Comparison of ENCODE assay signal across 8 mouse cellular contexts in the genomic region with DNA sequence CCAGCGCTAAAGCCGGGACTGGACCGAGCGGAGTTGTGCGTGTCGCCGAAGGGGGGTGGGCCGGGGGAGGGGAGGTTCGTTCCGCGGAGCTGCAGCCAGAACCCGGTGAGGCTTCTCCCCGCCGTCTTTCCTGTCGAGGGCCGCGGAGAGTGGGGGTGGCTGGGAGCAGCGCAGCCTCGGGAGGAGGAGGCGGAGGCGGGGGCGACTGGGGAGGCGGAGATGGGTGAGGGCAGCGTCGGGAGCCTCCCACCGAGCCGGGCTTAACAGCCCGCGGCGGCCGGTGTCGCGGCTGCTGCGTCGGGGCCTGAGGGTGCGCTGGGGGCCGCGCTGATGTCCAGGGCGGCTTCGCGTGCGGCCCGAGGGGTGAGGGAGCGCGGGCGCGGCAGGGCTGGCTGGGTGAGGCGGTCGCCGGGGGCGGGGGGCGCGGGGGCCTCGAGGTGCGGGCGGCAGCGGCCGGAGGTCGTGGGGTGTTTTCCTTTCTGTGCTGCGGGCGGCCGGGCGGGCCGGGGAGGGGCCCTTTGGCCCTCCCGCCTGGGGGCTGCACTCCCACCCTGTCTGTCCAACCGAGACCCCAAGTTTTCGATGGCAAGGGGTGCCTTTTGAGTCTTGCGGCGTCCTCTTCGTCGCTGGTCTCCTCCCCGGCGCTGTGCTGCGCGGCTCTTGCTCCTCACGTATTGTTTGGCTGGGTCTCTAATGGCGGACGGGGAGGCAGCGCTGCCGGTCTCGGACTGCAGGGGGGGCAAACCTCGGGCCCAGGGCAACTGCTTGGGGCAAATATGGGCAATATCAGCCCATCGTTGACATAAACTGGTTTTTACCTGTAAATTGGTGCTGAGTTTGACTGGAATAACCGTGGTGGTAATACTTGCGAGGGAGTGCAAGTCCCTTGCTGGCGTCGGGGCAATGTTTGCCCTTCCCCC. TPM values are rescaled to one million over a fixed set of nuclear protein-coding genes. Genes with fewer than 3 reads are reported as not detected.
DNase-seq lines count a peak whose midpoint lies in the region; ATAC-seq and TF ChIP-seq lines count a peak whose summit lies in the region.
"Not testable (repeated sequence)": the region's sequence is repeated elsewhere in the genome, so short reads cannot be mapped to it uniquely, and the experiment has no call there.

A gene (plus strand): TSS at position 60 of the 920 bp plus-strand sequence.

- ATAC-seq in lung, postnatal 0 days: peak; percentile 12; the same call in 1 of the 2 replicates

- peak within 1 kb of the TSS; percentile 85 for H3K4me3 ChIP-seq in hindbrain, embryonic 10.5 days
- H3K4me3 ChIP-seq in lung, postnatal 0 days (ENCODE audit: low read depth, low read length): peak within 1 kb of the TSS; percentile 88

- peak within 1 kb of the TSS; percentile 100 for H3K27ac ChIP-seq in hindbrain, embryonic 10.5 days
- H3K27ac ChIP-seq in lung, postnatal 0 days (ENCODE audit: low read length): peak within 1 kb of the TSS; percentile 99

- not testable (repeated sequence) for H3K9me3 ChIP-seq in hindbrain, embryonic 10.5 days; lung, postnatal 0 days (ENCODE audit: low read length)

- H3K4me2 ChIP-seq in lung, postnatal 0 days (replicated peaks; ENCODE audit: low read depth, low read length): peak within 1 kb of the TSS; percentile 76

- H3K27me3 ChIP-seq in hindbrain, embryonic 10.5 days (ENCODE audit: insufficient read depth, poor library complexity, severe bottlenecking); lung, postnatal 0 days (replicated peaks; ENCODE audit: insufficient read depth, low read length): not testable (repeated sequence)

- WGBS in hindbrain, embryonic 10.5 days: under 1% methylated on average over 51 of the region's 87 CpGs
- under 1% methylated on average over 22 of the region's 87 CpGs for WGBS in lung, postnatal 0 days

- DNase-seq in Muller cell, postnatal 12 days (ENCODE audit: inconsistent ontology term): peak; percentile 79
- DNase-seq in cerebellum, adult 9-11 months: peak; percentile 83
- DNase-seq in frontal cortex, adult 2 months (ENCODE audit: extremely low spot score in 1 of 2, low spot score in 1 of 2): peak; percentile 33 to 63
- peak; percentile 82 for DNase-seq in hindbrain, embryonic 10.5 days (ENCODE audit: low spot score)
- DNase-seq in layer of hippocampus, postnatal 10 days (ENCODE audit: low spot score in 2 of 2): peak; percentile 77 to 82
- DNase-seq in lung, postnatal 0 days (ENCODE audit: low spot score): peak; percentile 80
- peak; percentile 59 for DNase-seq in ovary, postnatal 10 days (ENCODE audit: low spot score)
- peak; percentile 75 for DNase-seq in thymus, postnatal 0 days (ENCODE audit: low spot score)

- peaks cover 37% of the 10 kb centered on the region for H3K36me3 ChIP-seq in hindbrain, embryonic 10.5 days
- H3K36me3 ChIP-seq in lung, postnatal 0 days (ENCODE audit: insufficient read depth, low read length): not testable (repeated sequence)

- not testable (repeated sequence) for TF ChIP-seq EP300 in lung, postnatal 0 days (IDR thresholded peaks at IDR 0.05)

- peak; percentile 72 for TF ChIP-seq CTCF in lung, postnatal 0 days (IDR thresholded peaks at IDR 0.05)

- peak within 1 kb of the TSS; percentile 89 for H3K9ac ChIP-seq in lung, postnatal 0 days (replicated peaks; ENCODE audit: low read depth)

- peaks cover 17% of the 10 kb centered on the region for H3K4me1 ChIP-seq in hindbrain, embryonic 10.5 days (replicated peaks)
- not testable (repeated sequence) for H3K4me1 ChIP-seq in lung, postnatal 0 days (ENCODE audit: insufficient read depth, low read depth, low read length)

RNA-seq across cellular contexts. Expression of the gene that starts here (rescaled TPM):
- 38.6 and 45.5 TPM in 2 replicates for polyA plus RNA-seq in frontal cortex, adult 2 months (2012; rRNA removed)
- polyA plus RNA-seq in hindbrain, embryonic 10.5 days (2016; fragmentation: Nextera tagmentation; extraction: Ambion mirVana): 47.9 and 62.1 TPM in 2 replicates
- 10 to 100 TPM; 88.7 to 99.0 TPM for total RNA-seq in layer of hippocampus, postnatal 10 days (2021)
- polyA plus RNA-seq in lung, postnatal 0 days (2015; fragmentation: Nextera tagmentation; extraction: Ambion mirVana): 21.1 and 22.8 TPM in 2 replicates
- 26.7 and 28.4 TPM in 2 replicates for polyA plus RNA-seq in thymus, postnatal 0 days (2015; fragmentation: Nextera tagmentation; extraction: Ambion mirVana)

Comparison
In these comparisons a context has a peak if more than half of its experiments do, and no peak if none do; other contexts are left out.
1. Peak in every context shown above with its lines: DNase-seq, ATAC-seq, H3K4me3 ChIP-seq and H3K27ac ChIP-seq.